8 mouse cellular contexts compared by ENCODE assay signal in genomic region chr2:30415157-30415935, GRCm38 (mm10). TPM values are rescaled to one million over a fixed set of nuclear protein-coding genes. Genes with fewer than 3 reads are reported as not detected.
DNase-seq lines count a peak whose midpoint lies in the region; ATAC-seq and TF ChIP-seq lines count a peak whose summit lies in the region.

Gene Crat (minus strand): TSS chr2:30415813.

- H3K27me3 ChIP-seq in Patski, result no peaks in the 10 kb centered on the region

- CTCF ChIA-PET in Patski (lab: Charles Lee), result no interaction called here

- POLR2A ChIA-PET in Patski (lab: Charles Lee), result interaction anchor here (0.8 to 1.6 kb wide), 6 partner anchors 11 to 411 kb away, joined by 3 to 4 read pairs (median 3); partner anchors contain the start of gene Dolpp1

- in situ Hi-C loops in Patski (cut with MboI; ENCODE audit: low pct_unique_long_range_greater_than_20kb), result no loop called here

- ATAC-seq in Patski, result peak; percentile 79
- peak; percentile 65 for ATAC-seq in frontal cortex, adult (ENCODE audit: low TSS enrichment)
- ATAC-seq in hematopoietic stem cell, adult 5-6 weeks (replicated peaks in 1 of 2; ENCODE audit: insufficient read depth in 1 of 2, low FRiP score in 2 of 2, low TSS enrichment in 1 of 2, low read depth in 1 of 2, poor library complexity in 2 of 2, severe bottlenecking in 2 of 2), result peak; percentile 46 to 65; a peak in 3 of 4 replicates

- no peak for DNase-seq in Patski (ENCODE audit: low read depth, low spot score)
- DNase-seq in cerebellum, adult 9-10 months, result peak; percentile 95
- peak; percentile 91 to 93 for DNase-seq in layer of hippocampus, postnatal 14 days (ENCODE audit: low spot score in 2 of 2)
- peak; percentile 96 for DNase-seq in lung, postnatal 10 days
- peak; percentile 93 for DNase-seq in ovary, postnatal 36 days (ENCODE audit: low spot score)
- DNase-seq in urinary bladder, adult 2 months (ENCODE audit: low spot score), result peak; percentile 94

- TF ChIP-seq CTCF in Patski (IDR thresholded peaks at IDR 0.05), result no peak

RNA-seq across cellular contexts. Expression of gene Crat, which starts in this region (rescaled TPM):
- polyA plus RNA-seq in Patski (2021), result 86.1 TPM
- 7.1 and 8.9 TPM in 2 replicates for total RNA-seq in hematopoietic stem cell, adult 5-6 weeks (2017)
- total RNA-seq in layer of hippocampus, postnatal 14 days (2021), result 10 to 100 TPM; 41.0 to 41.1 TPM
- 27.3 and 38.1 TPM in 2 replicates for polyA plus RNA-seq in urinary bladder, adult 2 months (2012; rRNA removed)
